Mouse (Mus musculus): ENCODE results near the gene Slc36a3. TPM values are rescaled to one million over a fixed set of nuclear protein-coding genes. Genes with fewer than 3 reads are reported as not detected.

Slc36a3 gene
- polyA plus RNA-seq, 2 experiments: not detected

GRCm38 (mm10) chr11:55113209-55113860 is 38.2 kb downstream of the Slc36a3 start:
- no peak for DNase-seq (ENCODE audit: low spot score)
- WGBS: 66% methylated on average over 7 of the region's 7 CpGs

GRCm38 (mm10) chr11:55110566-55111169 is 40.8 kb downstream of the Slc36a3 start:
- peaks cover 6% of the 10 kb centered on the region; the same call in 1 of the 2 replicates for H3K4me1 ChIP-seq (ENCODE audit: control insufficient read depth, insufficient read depth, low read length)
- no peak overlapping the region for H3K4me2 ChIP-seq (replicated peaks; ENCODE audit: low read depth, low read length, severe bottlenecking)
- no peaks in the 10 kb centered on the region for H3K36me3 ChIP-seq (ENCODE audit: control insufficient read depth, insufficient read depth, low read length)
- no peak for TF ChIP-seq POLR2A (IDR thresholded peaks at IDR 0.05; ENCODE audit: borderline replicate concordance, extremely low read depth, insufficient read depth, insufficient read length)
- no peak overlapping the region for H3K9ac ChIP-seq (ENCODE audit: low read depth, low read length, severe bottlenecking)
- DNase-seq (ENCODE audit: low spot score): peak; percentile 20
- 61% methylated on average over 7 of the region's 7 CpGs for WGBS
- no peak for ATAC-seq (ENCODE audit: low FRiP score, low read depth)
- H3K27me3 ChIP-seq (ENCODE audit: control insufficient read depth, insufficient read depth, low read length): no peaks in the 10 kb centered on the region
- no peak overlapping the region for H3K27ac ChIP-seq (replicated peaks; ENCODE audit: low read depth, low read length)
- no peaks in the 10 kb centered on the region for H3K9me3 ChIP-seq (ENCODE audit: control insufficient read depth, low read length)
- H3K4me3 ChIP-seq (replicated peaks; ENCODE audit: low read length): no peak overlapping the region

More at GRCm38 (mm10) chr11:55113209-55113860, 38.2 kb downstream of the Slc36a3 start:
- no peak for ATAC-seq (ENCODE audit: low FRiP score, low read depth)
- no peaks in the 10 kb centered on the region for H3K27me3 ChIP-seq (ENCODE audit: control insufficient read depth, insufficient read depth, low read length)
- no peak overlapping the region for H3K9ac ChIP-seq (ENCODE audit: low read depth, low read length, severe bottlenecking)
- TF ChIP-seq POLR2A (IDR thresholded peaks at IDR 0.05; ENCODE audit: borderline replicate concordance, extremely low read depth, insufficient read depth, insufficient read length): no peak
- peaks cover 6% of the 10 kb centered on the region; the same call in 1 of the 2 replicates for H3K4me1 ChIP-seq (ENCODE audit: control insufficient read depth, insufficient read depth, low read length)
- no peak overlapping the region for H3K4me2 ChIP-seq (replicated peaks; ENCODE audit: low read depth, low read length, severe bottlenecking)
- no peak overlapping the region for H3K27ac ChIP-seq (replicated peaks; ENCODE audit: low read depth, low read length)
- no peak overlapping the region for H3K4me3 ChIP-seq (replicated peaks; ENCODE audit: low read length)
- no peaks in the 10 kb centered on the region for H3K36me3 ChIP-seq (ENCODE audit: control insufficient read depth, insufficient read depth, low read length)
- no peaks in the 10 kb centered on the region for H3K9me3 ChIP-seq (ENCODE audit: control insufficient read depth, low read length)

- DNase-seq (ENCODE audit: low spot score) (no peak), ATAC-seq (ENCODE audit: low FRiP score, low read depth) (no peak)
- H3K4me3 ChIP-seq (replicated peaks; ENCODE audit: low read length): no peak overlapping the region
- peaks cover 6% of the 10 kb centered on the region; the same call in 1 of the 2 replicates for H3K4me1 ChIP-seq (ENCODE audit: control insufficient read depth, insufficient read depth, low read length)
- H3K27me3 ChIP-seq (ENCODE audit: control insufficient read depth, insufficient read depth, low read length): no peaks in the 10 kb centered on the region
- H3K4me2 ChIP-seq (replicated peaks; ENCODE audit: low read depth, low read length, severe bottlenecking): no peak overlapping the region
- no peak overlapping the region for H3K9ac ChIP-seq (ENCODE audit: low read depth, low read length, severe bottlenecking)
- WGBS: 90% methylated on average over 7 of the region's 7 CpGs
- H3K9me3 ChIP-seq (ENCODE audit: control insufficient read depth, low read length): no peaks in the 10 kb centered on the region
- TF ChIP-seq POLR2A (IDR thresholded peaks at IDR 0.05; ENCODE audit: borderline replicate concordance, extremely low read depth, insufficient read depth, insufficient read length): no peak
- H3K27ac ChIP-seq (replicated peaks; ENCODE audit: low read depth, low read length): no peak overlapping the region
- no peaks in the 10 kb centered on the region for H3K36me3 ChIP-seq (ENCODE audit: control insufficient read depth, insufficient read depth, low read length)
Measured at GRCm38 (mm10) chr11:55109521-55110300, 41.8 kb downstream of the Slc36a3 start.

- Histone ChIP-seq H3K4me2 (replicated peaks; ENCODE audit: low read depth, low read length, severe bottlenecking) (no peak overlapping the region), H3K9me3 (ENCODE audit: control insufficient read depth, low read length) (no peaks in the 10 kb centered on the region), H3K36me3 (ENCODE audit: control insufficient read depth, insufficient read depth, low read length) (no peaks in the 10 kb centered on the region), H3K9ac (ENCODE audit: low read depth, low read length, severe bottlenecking) (no peak overlapping the region), H3K4me3 (replicated peaks; ENCODE audit: low read length) (no peak overlapping the region), H3K4me1 (ENCODE audit: control insufficient read depth, insufficient read depth, low read length) (peaks cover 6% of the 10 kb centered on the region; the same call in 1 of the 2 replicates), H3K27ac (replicated peaks; ENCODE audit: low read depth, low read length) (no peak overlapping the region), H3K27me3 (ENCODE audit: control insufficient read depth, insufficient read depth, low read length) (no peaks in the 10 kb centered on the region)
- no peak for TF ChIP-seq POLR2A (IDR thresholded peaks at IDR 0.05; ENCODE audit: borderline replicate concordance, extremely low read depth, insufficient read depth, insufficient read length)
- 73% methylated on average over 1 of the region's 1 CpGs for WGBS
- no peak for ATAC-seq (ENCODE audit: low FRiP score, low read depth)
- DNase-seq (ENCODE audit: low spot score): no peak
Measured at GRCm38 (mm10) chr11:55106636-55107035, 44.9 kb downstream of the Slc36a3 start.

GRCm38 (mm10) chr11:55105389-55105788 is 46.1 kb downstream of the Slc36a3 start:
- H3K4me2 ChIP-seq (replicated peaks; ENCODE audit: low read depth, low read length, severe bottlenecking): no peak overlapping the region
- H3K27me3 ChIP-seq (ENCODE audit: control insufficient read depth, insufficient read depth, low read length): no peaks in the 10 kb centered on the region
- no peak overlapping the region for H3K9ac ChIP-seq (ENCODE audit: low read depth, low read length, severe bottlenecking)
- H3K4me1 ChIP-seq (ENCODE audit: control insufficient read depth, insufficient read depth, low read length): 0 out of 2 replicates have a peak, but pooled peaks cover 1% of the 10 kb centered on the region
- no peaks in the 10 kb centered on the region for H3K9me3 ChIP-seq (ENCODE audit: control insufficient read depth, low read length)
- no peaks in the 10 kb centered on the region for H3K36me3 ChIP-seq (ENCODE audit: control insufficient read depth, insufficient read depth, low read length)
- no peak for TF ChIP-seq POLR2A (IDR thresholded peaks at IDR 0.05; ENCODE audit: borderline replicate concordance, extremely low read depth, insufficient read depth, insufficient read length)
- no peak overlapping the region for H3K27ac ChIP-seq (replicated peaks; ENCODE audit: low read depth, low read length)
- DNase-seq (ENCODE audit: low spot score) (no peak), ATAC-seq (ENCODE audit: low FRiP score, low read depth) (no peak)
- 79% methylated on average over 4 of the region's 4 CpGs for WGBS
- no peak overlapping the region for H3K4me3 ChIP-seq (replicated peaks; ENCODE audit: low read length)

All from limb, embryonic 14.5 days (tissue).